Mouse (Mus musculus) right cerebral cortex, postnatal 10 days (tissue): ENCODE measurements at regions not wholly inside any gene's neighbourhood (a gene's known extent, or its start where the extent isn't known, plus 50 kb on each side); places are given as distances from the start of the nearest gene placed in this dataset.

Experiments
- DNase-seq, 2 experiments: peaks; one replicate each; pipeline ENCODE4 v3.0.0; 2021; ENCODE audit warnings: low spot score in 2 of 2

DNA sequence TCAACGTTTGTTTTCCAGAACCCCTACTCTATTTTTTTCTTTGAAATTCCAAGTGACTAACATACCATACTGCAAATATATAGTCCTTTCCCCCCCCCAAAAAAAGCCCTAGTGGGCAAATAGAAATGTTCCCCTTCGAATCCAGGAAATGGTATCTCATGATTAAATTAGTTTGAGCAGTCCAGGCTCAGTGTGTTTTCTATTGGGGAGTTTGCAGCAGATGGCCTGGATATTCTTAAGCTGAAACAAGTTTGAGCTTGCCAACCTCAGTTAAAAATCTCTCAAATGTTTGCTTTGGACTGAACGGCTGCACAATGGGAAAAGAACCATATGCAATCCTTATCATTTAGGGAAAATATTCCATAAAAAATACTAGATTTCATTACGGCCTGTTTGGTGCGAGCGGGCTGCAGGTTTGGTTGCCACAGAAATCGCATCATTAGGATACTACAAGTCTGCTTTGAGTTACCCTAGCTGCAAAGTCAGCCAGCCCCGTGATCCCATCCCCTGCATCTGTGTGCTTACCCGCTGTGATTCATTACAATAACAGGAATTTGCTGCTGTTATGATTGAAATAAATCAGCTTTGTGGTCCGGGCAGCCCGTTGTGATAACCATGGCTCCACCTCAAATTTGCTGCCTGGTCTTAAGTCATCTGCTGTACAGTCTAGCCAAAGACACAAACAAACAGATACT lies 227.2 kb upstream of the Zfp637 start:
- DNase-seq: peak in 1 of 2 experiments; percentile 37

DNA sequence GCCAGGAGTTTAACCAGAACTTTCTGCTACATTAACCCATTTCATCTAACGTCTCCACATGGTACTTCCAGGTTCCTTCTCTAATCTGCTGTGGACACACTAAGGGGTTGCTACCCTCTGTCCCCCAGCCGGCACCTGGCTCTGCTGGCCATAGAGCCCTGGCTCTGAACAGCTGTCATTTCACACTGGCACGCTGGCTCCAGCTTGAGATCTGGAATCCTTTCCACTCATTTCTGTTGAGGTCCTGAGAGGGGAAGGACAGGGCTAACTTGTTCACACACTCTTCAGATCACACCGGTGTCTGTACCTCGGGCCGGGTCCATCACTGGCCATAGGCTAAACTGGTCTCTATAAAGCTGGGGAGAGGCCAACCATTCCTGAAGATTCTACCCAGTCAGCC lies 226.6 kb upstream of the Zfp637 start:
- DNase-seq: no peak

DNA sequence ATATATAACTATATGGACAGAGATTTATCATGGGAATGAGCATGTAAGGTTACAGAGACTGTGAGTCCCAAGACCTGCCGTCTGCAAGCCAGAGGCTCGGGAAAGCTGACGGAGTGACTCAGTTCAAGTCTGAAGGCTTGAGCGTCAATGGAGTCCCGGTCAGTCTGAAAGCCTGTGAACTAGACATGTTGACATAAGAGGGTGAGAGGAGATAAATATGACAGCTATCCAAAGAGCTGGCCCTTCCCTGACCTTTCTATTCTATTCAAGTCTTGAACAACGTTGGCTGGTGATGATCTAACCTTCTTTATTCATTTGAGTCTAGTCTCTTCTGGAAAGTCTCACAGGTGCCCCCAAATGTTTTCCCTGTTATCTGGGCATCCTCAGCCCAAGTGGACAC lies 223.8 kb upstream of the Zfp637 start:
- no peak for DNase-seq

DNA sequence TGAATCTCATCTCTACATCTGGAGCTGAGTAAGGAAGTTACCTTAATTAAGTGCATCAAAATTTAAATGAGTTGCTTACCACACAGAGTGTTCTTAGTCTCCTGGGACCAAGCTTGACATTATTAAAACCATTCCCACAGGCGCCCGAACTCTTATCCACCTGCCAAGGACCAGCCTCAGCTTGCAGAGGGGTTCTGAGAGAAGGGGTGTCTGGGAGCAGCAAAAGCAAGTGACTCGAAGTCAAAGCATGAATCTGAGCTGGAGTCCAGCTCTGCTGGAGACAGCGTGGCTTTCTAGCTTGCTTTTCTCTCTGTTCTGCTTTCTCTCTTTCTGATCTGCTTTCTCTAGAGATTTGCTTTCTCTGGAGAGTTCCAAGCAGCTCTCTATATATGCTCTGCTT lies 223.0 kb upstream of the Zfp637 start:
- DNase-seq: no peak

DNA sequence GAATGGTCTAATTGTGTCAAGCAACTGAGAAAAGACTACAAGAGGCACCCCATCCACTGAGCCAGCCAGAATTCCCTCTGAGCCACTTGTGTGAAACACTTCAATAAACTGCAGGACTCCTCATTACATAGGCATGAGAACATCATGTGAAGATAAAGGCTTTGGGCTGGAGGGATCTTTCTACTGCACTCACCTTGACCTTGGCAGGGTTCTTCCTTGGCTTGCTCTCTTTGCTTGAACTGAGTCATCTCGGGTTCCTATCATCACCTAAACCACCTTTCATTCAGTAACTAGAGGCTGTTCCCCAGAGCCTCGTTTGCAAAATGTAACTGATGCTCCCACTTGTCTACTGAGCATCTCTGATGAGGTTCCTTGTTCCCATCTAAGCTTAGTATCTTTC lies 221.4 kb upstream of the Zfp637 start:
- DNase-seq: no peak

DNA sequence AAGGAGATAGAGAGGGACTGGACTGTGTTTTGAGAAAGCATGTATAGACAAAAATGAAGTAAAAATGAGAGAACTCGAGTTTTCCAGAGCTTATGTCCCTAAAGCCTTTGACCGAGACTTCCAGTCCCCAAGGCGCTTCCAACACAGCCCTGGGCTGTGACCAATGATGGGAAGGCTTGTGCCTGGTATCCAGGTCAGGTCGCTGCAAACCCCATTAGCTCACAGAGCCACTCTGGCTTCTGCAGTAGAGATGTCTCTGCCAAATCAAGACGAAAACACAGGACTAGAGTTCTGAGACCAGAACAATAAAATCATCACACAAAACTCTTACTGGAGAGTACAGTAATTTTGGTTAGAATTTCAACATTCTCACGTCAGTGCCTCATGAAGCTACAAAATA lies 218.5 kb upstream of the Zfp637 start:
- no peak for DNase-seq

DNA sequence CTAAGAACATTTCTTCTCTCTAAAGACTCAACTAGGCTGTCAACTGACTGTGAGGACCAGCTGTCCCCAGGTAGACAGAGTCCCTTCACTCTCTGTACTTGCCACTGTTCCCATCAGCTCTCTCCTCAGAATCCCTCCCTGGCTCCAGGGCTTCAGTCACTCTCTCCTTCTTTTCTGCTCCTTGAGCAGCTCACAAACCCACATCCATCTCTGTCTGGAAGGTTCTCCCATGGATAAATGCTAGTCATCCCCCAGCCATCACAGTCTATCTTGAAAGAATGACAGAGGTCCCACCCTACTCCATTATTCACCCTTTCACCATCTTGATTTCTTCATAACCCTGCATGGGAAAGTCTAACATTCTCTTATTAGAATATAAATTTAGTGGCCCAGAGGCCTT lies 218.0 kb upstream of the Zfp637 start:
- no peak for DNase-seq

DNA sequence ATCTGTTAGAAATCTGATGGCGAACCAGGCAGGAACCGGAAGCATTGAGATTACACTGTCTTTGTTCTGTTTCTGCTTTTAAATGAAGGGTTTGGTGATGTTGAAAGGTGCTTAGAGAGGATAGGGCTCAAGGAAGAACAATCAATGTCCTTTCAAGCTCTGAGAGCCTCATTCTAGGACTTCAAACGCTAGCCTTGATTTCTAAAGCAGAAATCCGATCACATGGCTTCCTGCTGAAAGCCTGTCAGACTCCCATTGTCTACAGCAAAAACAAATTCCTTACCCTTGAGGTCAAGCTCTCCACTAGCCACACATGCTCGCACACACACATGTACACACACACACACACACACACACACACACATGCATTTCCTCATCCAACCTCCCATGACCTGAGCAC lies 215.3 kb upstream of the Zfp637 start:
- no peak for DNase-seq

DNA sequence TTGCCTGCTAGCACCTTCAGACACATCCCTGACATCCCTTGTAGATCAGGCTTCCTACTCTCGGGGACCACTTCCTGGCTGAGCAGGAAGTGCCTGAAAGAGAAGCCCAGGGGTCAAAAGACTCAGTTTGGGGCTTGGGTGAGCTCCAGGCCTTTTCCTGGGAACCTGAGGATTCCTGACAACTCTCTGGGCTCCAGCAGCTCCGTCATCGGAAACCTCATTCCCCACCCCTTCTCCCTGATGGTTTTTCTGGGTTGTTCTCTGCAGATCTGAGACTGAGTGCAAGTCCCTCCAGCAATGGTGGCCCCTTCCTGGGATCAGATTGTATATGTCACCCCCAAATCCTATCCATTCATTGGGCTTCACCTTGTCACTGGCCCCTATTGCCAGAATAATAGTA lies 213.5 kb upstream of the Zfp637 start:
- no peak for DNase-seq

DNA sequence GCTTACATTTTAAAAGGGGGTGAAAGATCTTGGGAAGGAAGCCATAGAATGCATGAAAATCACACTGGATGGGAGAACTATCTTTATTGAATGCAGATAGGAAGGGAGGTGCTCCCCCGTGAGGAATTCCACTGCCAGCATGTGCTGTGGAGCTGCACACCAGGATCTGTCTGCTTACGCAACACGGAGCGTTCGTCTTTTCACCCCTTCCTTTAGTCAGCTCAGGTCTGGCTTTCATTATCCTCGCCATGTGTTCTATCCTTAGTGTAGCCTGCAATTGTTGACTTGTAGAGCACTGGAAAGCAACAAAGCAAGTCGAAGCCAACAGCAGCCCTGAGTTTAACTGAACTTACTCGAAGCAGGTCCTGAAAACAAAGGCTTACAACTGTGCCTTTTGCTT lies 194.4 kb upstream of the Zfp637 start:
- no peak for DNase-seq

DNA sequence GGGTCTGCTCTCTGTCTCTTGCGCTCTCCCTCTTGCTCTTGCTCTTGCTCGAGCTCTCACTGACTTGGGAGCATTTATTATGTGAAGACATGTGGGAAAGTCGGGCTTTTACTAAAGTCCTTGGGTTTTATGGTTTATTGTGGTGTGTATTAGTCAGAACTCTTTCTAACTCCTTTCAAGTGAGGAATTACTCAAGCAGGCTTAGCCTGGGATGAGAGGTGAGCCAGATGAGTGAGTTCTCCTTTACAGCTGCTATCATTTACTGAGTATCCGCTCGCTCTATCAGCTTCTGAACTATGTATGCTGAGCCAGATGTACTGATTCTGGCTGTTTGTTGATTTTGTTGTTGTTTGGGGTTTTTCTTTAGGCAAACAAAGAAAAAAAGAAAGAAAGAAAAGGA lies 190.4 kb upstream of the Zfp637 start:
- DNase-seq: no peak

DNA sequence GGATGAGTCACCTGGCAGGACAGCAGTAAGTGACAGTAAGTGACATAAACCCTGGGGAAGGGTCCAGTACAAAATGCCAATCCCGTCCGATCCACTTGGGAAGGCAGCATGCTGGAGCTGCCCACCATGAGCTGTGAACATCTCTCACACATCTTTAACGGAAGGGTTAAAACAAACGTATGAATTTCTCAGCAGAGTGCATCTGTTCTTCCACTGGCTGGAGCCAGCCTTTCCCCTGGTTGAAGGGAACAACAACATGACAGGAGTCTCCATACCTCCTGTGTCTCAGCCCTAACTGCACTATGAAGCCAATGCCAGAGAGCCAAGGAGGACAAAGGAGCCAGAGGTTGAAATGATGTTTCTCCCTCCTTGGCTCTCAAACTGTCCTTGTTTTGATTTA lies 189.4 kb upstream of the Zfp637 start:
- DNase-seq: no peak

DNA sequence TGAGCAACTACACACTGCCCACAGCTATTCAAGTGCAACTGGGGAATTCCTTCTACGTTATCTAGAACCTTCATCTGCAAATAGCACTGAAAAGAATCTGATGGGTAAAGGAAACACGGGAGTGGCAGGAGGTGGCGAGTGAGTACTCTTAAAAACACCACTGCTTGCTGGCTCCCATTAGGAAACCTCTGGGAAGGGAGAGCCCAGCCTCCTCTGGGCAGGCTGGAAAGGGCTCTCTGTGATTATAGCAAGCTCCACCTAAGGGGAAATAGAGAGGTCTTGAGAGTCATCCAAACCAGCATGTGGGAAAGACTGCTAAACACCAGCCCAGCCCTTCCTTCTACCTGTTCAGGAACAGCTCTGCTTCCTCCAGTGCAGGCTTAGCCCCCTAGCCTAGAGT lies 189.0 kb upstream of the Zfp637 start:
- DNase-seq: no peak

DNA sequence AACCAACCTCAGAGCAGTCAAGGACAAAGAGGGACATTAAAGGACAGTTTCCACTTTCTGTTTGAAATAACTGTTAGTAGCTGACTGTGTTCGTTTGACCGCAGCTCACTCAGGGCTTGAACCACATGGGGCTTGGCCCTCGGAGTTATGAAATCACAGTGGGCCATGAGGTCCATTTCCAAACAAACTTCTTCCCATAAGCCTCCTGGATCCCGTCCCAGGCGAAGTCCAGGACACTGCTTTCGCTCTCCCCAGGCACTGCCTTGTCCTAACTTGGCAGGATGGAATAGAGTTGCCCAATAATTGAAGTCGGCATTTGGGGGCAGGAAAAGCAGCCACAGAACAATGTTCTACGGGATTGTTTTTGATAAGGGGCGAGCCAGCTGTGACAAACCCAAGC lies 188.1 kb upstream of the Zfp637 start:
- DNase-seq: peak in 1 of 2 experiments; percentile 30

DNA sequence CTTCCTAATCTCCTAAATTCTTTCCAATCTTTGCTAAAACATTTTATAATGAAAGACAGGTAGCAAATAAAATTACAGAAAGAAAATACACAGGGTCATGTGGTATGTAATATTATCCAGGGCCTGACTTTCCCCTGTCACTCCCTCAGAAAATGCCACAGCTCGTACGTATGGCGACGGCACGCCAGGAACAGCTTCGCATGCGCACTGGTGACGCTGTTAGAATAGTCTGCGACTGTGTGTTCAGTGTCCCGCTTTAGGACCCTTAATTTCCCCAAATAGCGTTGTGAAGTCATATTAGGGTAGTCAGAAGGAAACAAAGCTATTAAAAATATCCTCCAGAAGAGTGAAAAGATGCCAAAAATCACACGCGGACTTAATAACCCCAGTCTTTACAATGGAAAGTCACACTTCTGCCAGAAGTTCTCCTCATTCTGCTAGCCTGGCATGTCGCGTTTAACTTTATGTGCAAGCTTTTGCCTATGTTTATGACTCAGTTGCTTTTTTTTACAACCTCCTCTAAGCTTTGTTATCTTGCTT lies 187.0 kb upstream of the Zfp637 start:
- no peak for DNase-seq

DNA sequence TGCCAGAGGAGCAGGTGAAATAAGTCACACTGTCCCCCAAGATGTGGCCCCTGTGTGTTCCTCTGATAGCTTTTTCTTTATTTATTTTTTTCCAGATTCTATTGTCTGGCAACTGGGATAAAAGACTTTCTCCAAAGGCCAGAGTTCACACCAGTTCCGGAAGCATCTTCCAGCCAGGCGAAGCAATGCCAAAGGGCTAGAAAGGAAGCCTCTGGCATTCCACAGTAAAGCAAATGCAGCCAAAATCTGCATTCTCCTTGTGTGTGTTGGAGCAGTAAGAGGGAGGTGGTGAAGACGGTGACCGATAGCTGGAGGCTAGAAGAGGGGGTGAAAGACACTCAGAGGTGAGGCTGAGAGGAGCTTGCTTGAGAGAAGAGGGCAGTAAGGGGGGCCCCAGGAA lies 185.0 kb upstream of the Zfp637 start:
- DNase-seq: no peak

DNA sequence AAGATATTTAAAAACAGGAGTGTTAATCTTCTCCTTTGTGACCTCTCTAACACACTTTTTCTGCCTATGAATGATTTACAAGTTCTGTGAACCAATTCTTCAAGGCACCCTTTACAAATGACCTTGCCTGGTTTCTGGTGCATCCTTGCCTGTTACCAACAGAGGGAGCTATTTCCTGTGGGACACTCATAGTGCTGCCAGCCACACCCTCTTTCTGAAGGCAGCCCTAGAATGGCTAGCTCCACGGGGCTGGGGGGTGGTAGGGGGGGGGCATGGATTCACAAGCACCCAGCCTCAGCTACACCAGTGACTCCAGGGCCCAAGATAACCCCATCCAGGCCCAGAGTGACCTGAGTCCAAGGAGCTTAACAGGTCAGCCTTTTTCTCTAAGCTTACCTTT lies 180.4 kb upstream of the Zfp637 start:
- no peak for DNase-seq

DNA sequence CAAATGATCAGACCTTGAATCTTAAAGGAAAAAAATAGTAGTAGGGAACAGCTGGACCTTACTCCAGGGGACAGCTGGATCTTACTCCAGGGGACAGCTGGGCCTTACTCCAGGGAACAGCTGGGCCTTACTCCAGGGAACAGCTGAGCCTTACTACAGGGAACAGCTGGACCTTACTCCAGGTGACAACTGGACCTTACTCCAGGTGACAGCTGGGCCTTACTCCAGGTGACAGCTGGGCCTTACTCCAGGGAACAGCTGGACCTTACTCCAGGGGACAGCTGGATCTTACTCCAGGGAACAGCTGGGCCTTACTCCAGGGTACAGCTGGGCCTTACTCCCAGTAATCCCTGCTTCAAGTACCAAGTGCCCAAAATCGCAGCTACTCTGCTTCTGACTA lies 178.3 kb upstream of the Zfp637 start:
- DNase-seq: no peak

DNA sequence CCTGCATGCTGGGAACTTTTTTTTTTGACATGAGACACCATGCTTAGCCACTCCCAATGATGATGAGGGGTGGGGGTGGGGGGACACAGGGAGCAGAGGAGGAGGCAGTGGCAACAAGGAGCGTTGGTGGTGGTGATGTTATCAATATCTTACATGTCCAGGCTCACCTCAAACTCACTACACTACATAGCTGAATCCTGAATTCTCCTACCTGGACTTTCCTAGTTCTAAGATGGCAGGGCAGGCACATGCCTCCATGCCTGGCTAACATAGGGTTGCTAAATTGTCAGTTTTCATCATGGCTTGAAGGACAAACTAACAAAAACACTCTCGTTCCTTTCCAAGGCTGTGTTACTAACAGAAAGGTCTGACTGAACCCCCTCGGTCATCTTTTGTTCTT lies 170.6 kb upstream of the Zfp637 start:
- DNase-seq: no peak

DNA sequence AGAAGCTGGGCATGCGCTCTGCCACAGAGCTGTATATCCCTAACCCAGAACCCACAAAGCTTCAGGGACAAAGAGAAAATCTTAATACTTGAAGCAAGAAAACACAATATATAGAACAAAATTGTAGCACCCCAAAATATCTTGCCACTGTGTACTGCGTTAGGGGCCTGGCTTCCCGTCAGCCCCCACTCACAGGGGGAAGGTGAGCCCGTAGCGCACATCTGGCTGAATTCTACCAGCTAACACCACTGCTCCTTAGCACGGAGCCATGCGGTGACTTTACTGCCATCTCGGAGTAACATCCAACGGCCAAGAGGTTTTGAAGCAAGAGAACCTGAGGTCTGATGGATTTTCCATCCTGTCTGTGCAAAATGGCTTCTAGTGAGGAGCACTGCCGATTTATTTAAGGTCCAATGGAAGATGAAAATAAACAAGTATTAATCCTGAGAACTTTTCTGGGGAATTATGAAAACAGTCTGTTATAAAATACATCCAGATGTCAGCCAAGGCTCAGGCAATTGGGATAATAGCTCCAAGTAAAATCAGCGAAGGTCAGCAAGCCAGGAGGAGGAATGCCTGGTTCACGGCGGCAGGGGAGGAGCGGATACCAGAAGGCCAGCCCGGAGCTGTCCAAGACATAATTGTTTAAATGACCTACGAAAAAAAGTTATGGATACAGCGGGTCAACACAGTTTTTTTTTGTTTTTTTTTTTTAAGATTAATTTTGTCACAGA lies 170.0 kb upstream of the Zfp637 start:
- DNase-seq: no peak

DNA sequence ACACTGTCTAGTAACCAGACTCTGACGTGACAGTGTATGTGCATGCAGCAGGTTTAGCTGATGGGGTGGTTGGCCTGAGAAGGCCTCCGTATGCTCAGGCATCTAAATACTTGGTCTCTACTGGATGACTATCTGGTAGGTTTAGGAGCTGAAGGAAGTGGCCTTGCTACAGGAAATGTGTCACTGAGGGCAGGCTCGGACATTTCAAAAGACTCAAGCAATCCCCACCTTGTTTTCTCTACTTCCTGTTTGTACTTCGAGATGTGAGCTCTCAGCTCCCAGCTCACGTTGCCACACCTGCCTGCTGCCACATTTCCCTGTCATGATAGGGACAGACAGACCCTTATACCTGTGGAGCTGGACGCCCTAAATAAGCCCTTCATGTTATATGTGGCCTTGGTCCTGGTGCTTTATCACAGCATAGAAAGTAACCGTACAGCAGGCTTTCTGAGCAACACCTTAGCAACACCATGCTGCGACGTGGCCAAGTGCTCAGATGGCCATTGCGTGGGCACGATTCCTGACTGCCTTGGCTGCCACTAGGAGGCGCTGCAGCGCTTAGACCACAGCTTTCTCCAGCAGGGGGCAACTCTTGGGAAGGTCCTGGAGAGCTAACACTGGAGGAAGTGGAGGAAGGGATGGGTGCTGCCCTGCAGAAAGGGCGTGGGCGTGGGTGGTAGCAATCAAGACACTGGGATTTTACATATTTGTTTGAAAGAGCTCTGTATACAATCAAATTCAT lies 165.8 kb upstream of the Zfp637 start:
- DNase-seq: no peak

DNA sequence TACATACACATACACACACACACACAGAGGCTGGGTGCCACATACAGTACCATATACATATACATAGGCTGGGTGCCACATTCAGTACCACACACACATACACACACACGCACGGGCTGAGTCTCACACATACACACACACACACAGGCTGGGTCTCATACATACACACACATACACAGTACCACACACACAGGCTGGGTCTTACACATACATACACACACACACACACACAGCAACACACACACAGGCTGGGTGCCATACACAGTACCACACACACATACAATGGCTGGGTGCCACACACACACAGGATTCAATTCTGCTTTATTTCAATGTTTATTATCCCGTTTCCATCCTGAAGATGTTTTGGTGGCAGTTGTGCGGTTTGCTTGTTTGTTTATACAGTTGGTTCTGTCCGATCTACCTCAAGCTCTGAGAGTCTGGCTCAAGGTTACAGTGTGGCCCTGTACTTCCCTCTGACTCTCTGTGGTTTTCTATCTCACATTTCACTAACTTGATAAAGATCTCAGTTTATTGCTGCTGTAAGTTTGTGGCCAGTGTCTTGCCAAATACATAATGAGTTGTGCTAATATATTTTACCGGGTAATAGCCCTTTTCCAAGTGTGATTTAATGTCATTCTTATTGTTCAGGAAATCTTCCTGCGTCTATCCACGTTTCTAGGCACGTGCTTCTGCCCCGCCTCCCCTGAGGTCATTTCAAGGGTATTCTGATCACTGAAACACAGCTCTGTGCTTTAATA lies 164.7 kb upstream of the Zfp637 start:
- no peak for DNase-seq
